Mouse (Mus musculus) limb, embryonic 10.5 days (tissue): Measurements from ENCODE around the gene Vmn1r189. TPM values are rescaled to one million over a fixed set of nuclear protein-coding genes. Genes with fewer than 3 reads are reported as not detected.
"Not testable (repeated sequence)": the region's sequence is repeated elsewhere in the genome, so short reads cannot be mapped to it uniquely, and the experiment has no call there.

ENCODE experiments used
- DNase-seq: peaks from one replicate; pipeline ENCODE4 v3.0.0-alpha.2; 2017; ENCODE audit warnings: low spot score
- H3K27ac ChIP-seq: fragments of 300-500 bp; sonication (generic); 2 replicates; pipeline ENCODE4 v1.5.1; 2016; ENCODE audit warnings: mild to moderate bottlenecking
- H3K27me3 ChIP-seq: fragments of 300-500 bp; sonication (generic); 2 replicates; pipeline ENCODE4 v1.6.1; 2016; ENCODE audit warnings: low read depth, mild to moderate bottlenecking; ENCODE audit not compliant: poor library complexity, severe bottlenecking
- H3K36me3 ChIP-seq: fragments of 300-500 bp; sonication (generic); 2 replicates; pipeline ENCODE4 v1.6.1; 2016; ENCODE audit warnings: mild to moderate bottlenecking, moderate library complexity
- H3K4me1 ChIP-seq: fragments of 300-500 bp; sonication (generic); 2 replicates; pipeline ENCODE4 v1.6.1; 2016
- H3K4me3 ChIP-seq: fragments of 300-500 bp; sonication (generic); 2 replicates; pipeline ENCODE4 v1.5.1; 2016; ENCODE audit warnings: mild to moderate bottlenecking, moderate library complexity
- H3K9me3 ChIP-seq: fragments of 300-500 bp; sonication (generic); replicated peaks from 2 replicates; pipeline ENCODE4 v1.6.1; 2016; ENCODE audit warnings: mild to moderate bottlenecking
- WGBS: fragments of 180-500 bp; shearing (Covaris S2); methylation state at CpG from one replicate; pipeline ENCODE4 v1.1.7; 2016; 5-methylcytosine and 5-hydroxymethylcytosine counted together
- microRNA-seq: library from miRNA; unstranded; fragments of <30 nt; microRNA quantifications from one replicate; pipeline ENCODE4, GENCODE M21; 2017
- polyA plus RNA-seq: library from polyadenylated mRNA; unstranded; fragments of >200 nt; fragmentation: Nextera tagmentation; extraction: Ambion mirVana; gene quantifications from 2 replicates; pipeline ENCODE4 v1.2.1, GENCODE M21; 2016

Vmn1r189 gene
- polyA plus RNA-seq = not detected in 2 replicates

GRCm38 (mm10) chr13:22105724-22106123, at the start of gene Vmn1r189:
Vmn1r189 (minus strand) TSS chr13:22105824.
- WGBS = 91% methylated on average over 2 of the region's 2 CpGs
- H3K27ac ChIP-seq, DNase-seq, H3K27me3 ChIP-seq, H3K4me1 ChIP-seq, H3K36me3 ChIP-seq, H3K4me3 ChIP-seq, H3K9me3 ChIP-seq: not testable (repeated sequence)

GRCm38 (mm10) chr13:22136495-22137293, 31.1 kb upstream of the Vmn1r189 start:
- not testable (repeated sequence) for H3K4me1 ChIP-seq, H3K27me3 ChIP-seq, H3K9me3 ChIP-seq, H3K36me3 ChIP-seq, H3K27ac ChIP-seq, DNase-seq, H3K4me3 ChIP-seq
- 81% methylated on average over 5 of the region's 5 CpGs for WGBS

- 86% methylated on average over 1 of the region's 1 CpGs for whole genome bisulfite sequencing
- H3K4me3 ChIP-seq, DNase-seq, H3K27ac ChIP-seq, H3K36me3 ChIP-seq, H3K4me1 ChIP-seq, H3K9me3 ChIP-seq, H3K27me3 ChIP-seq: not testable (repeated sequence)
Observed at GRCm38 (mm10) chr13:22084140-22084539, 21.5 kb downstream of the Vmn1r189 start, which contains the start of gene Vmn1r188. Vmn1r188 (plus strand) TSS chr13:22084440.

GRCm38 (mm10) chr13:22063468-22063867, 42.2 kb downstream of the Vmn1r189 start:
- no peaks in the 10 kb centered on the region for H3K4me1 ChIP-seq
- H3K4me3 ChIP-seq = no peak overlapping the region
- no peaks in the 10 kb centered on the region for H3K27me3 ChIP-seq
- H3K27ac ChIP-seq = no peak overlapping the region
- WGBS = 53% methylated on average over 1 of the region's 1 CpGs
- no peaks in the 10 kb centered on the region for H3K36me3 ChIP-seq
- DNase-seq = no peak
- H3K9me3 ChIP-seq = no peaks in the 10 kb centered on the region

GRCm38 (mm10) chr13:22061422-22061821, 44.2 kb downstream of the Vmn1r189 start:
- no peaks in the 10 kb centered on the region for H3K4me1 ChIP-seq
- 89% methylated on average over 1 of the region's 1 CpGs for WGBS
- no peak overlapping the region for H3K4me3 ChIP-seq
- no peaks in the 10 kb centered on the region for H3K27me3 ChIP-seq
- H3K27ac ChIP-seq = no peak overlapping the region
- no peaks in the 10 kb centered on the region for H3K36me3 ChIP-seq
- no peaks in the 10 kb centered on the region for H3K9me3 ChIP-seq
- no peak for DNase-seq

- no peak for DNase-seq
- no peaks in the 10 kb centered on the region for H3K36me3 ChIP-seq
- no peaks in the 10 kb centered on the region for H3K9me3 ChIP-seq
- H3K27ac ChIP-seq = no peak overlapping the region
- H3K27me3 ChIP-seq = no peaks in the 10 kb centered on the region
- peaks cover 8% of the 10 kb centered on the region for H3K4me1 ChIP-seq
- no peak overlapping the region for H3K4me3 ChIP-seq
- 88% methylated on average over 1 of the region's 1 CpGs for WGBS
Observed at GRCm38 (mm10) chr13:22053754-22054153, 51.9 kb downstream of the Vmn1r189 start.

- no peak for DNase-seq
- 8% methylated on average over 5 of the region's 5 CpGs for WGBS
- Histone ChIP-seq H3K36me3 (no peaks in the 10 kb centered on the region), H3K9me3 (no peaks in the 10 kb centered on the region), H3K27ac (peak overlapping the region; percentile 87), H3K4me3 (peak overlapping the region; percentile 61), H3K4me1 (peaks cover 8% of the 10 kb centered on the region), H3K27me3 (no peaks in the 10 kb centered on the region)
Observed at GRCm38 (mm10) chr13:22051523-22051859, 54.1 kb downstream of the Vmn1r189 start.

GRCm38 (mm10) chr13:22050591-22051522, 54.8 kb downstream of the Vmn1r189 start:
- Histone ChIP-seq H3K36me3 (no peaks in the 10 kb centered on the region), H3K4me3 (peak overlapping the region; percentile 61), H3K27ac (peak overlapping the region; percentile 87), H3K4me1 (peaks cover 6% of the 10 kb centered on the region), H3K9me3 (no peaks in the 10 kb centered on the region), H3K27me3 (no peaks in the 10 kb centered on the region)
- WGBS = under 1% methylated on average over 52 of the region's 52 CpGs
- DNase-seq = peak; percentile 97

Small RNAs within 50 kb of the gene (microRNA-seq; reads per million reads assigned to microRNA genes)
- gene Gm26300 = not detected

Other genes with a start within 250 kb of the Vmn1r189 start
- 22.4 and 27.0 TPM in 2 replicates for gene Zfp184, start 160.7 kb downstream of the Vmn1r189 start, polyA plus RNA-seq
- gene Pom121l2, start 124.6 kb downstream of the Vmn1r189 start, polyA plus RNA-seq = 0.14 and 0.28 TPM in 2 replicates
- 0.20 TPM in 1 of 2 replicates, not detected in the other for gene Prss16, start 96.1 kb downstream of the Vmn1r189 start, polyA plus RNA-seq
- gene Hist1h2ah, start 70.3 kb downstream of the Vmn1r189 start, polyA plus RNA-seq = 7.3 and 8.5 TPM in 2 replicates
- gene Hist1h2bk, start 70.0 kb downstream of the Vmn1r189 start, polyA plus RNA-seq = 10.3 and 11.8 TPM in 2 replicates
- 27.4 and 36.3 TPM in 2 replicates for gene Hist1h4i, start 64.5 kb downstream of the Vmn1r189 start, polyA plus RNA-seq
- 59.9 and 81.0 TPM in 2 replicates for gene Hist1h2ag, start 62.9 kb downstream of the Vmn1r189 start, polyA plus RNA-seq
- 14.5 and 20.7 TPM in 2 replicates for gene Hist1h2bj, start 62.6 kb downstream of the Vmn1r189 start, polyA plus RNA-seq
- gene Vmn1r188, start 21.4 kb downstream of the Vmn1r189 start, polyA plus RNA-seq = not detected in 2 replicates
- not detected in 2 replicates for gene Vmn1r191, start 78.1 kb upstream of the Vmn1r189 start, polyA plus RNA-seq
- not detected in 2 replicates for gene Vmn1r192, start 85.3 kb upstream of the Vmn1r189 start, polyA plus RNA-seq
- gene Vmn1r193, start 117.3 kb upstream of the Vmn1r189 start, polyA plus RNA-seq = not detected in 2 replicates
- gene Vmn1r194, start 138.4 kb upstream of the Vmn1r189 start, polyA plus RNA-seq = not detected in 2 replicates
- gene Vmn1r195, start 164.7 kb upstream of the Vmn1r189 start, polyA plus RNA-seq = not detected in 2 replicates
- gene Vmn1r196, start 184.1 kb upstream of the Vmn1r189 start, polyA plus RNA-seq = not detected in 2 replicates
- not detected in 2 replicates for gene Vmn1r197, start 218.8 kb upstream of the Vmn1r189 start, polyA plus RNA-seq
- gene Vmn1r198, start 244.5 kb upstream of the Vmn1r189 start, polyA plus RNA-seq = not detected in 2 replicates